Mouse (Mus musculus) megakaryocyte, embryonic 14.5 days (primary cell): ENCODE measurements around the gene Fam20b.

ENCODE experiments used
- FLI1 ChIP-seq: IDR thresholded peaks from 2 replicates; pipeline ENCODE4 v1.6.1; 2012; ENCODE audit warnings: low read length, inconsistent platforms, mixed read lengths
- GATA1 ChIP-seq: IDR thresholded peaks from 3 replicates; pipeline ENCODE4 v1.6.1; 2012; ENCODE audit warnings: mixed read lengths, low read length, inconsistent platforms, borderline replicate concordance

- no peak for TF ChIP-seq FLI1
- no peak for TF ChIP-seq GATA1
Observed at GRCm38 (mm10) chr1:156752020-156752724, 33.3 kb upstream of the Fam20b start.
